Mouse (Mus musculus): Measurements from ENCODE around the gene Hivep2. TPM values are rescaled to one million over a fixed set of nuclear protein-coding genes. Genes with fewer than 3 reads are reported as not detected.

Hivep2 gene
- total RNA-seq, 2 experiments from 2014 or later = 208 to 218 TPM

DNA sequence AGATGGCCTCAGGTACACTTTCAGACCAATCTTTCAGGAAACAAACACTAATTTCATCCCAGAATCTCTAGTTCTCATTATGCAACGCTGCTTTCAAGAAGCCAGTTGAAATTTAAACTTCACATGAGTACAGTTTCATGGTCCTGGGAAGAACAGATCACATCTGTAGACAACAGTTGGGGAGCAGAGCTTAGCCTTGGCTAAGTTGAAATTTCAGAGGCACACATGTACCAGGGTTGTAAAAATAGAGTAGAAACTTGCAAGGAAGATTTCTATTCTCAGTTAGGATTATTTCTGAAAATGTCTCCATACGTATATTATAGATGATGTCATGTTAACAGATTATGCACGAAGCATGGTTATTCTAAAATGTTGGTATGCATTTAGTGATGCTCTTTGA is 172.8 kb downstream of the Hivep2 start:
- DNase-seq (ENCODE audit: low spot score in 2 of 2) = no peak

DNA sequence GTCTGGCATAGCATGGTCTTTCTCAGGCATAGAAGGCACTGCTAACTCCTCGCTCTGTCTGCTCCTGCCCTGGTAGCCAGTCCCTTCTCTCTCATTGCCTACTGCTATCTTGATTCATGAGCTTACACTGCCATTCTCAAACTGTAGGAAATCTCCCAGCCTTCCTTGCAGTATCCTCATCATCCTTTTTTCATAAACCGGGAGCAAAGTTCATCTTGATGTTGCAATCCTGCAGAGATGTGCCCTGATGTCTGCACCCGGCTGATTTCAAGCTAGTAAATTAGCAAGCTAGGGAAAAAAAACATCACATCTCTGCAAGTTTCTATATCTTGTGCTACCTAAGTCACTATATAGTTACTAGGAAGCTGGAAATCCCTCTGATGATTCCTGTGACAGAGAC is 179.0 kb downstream of the Hivep2 start:
- DNase-seq (ENCODE audit: low spot score in 2 of 2) = no peak

DNA sequence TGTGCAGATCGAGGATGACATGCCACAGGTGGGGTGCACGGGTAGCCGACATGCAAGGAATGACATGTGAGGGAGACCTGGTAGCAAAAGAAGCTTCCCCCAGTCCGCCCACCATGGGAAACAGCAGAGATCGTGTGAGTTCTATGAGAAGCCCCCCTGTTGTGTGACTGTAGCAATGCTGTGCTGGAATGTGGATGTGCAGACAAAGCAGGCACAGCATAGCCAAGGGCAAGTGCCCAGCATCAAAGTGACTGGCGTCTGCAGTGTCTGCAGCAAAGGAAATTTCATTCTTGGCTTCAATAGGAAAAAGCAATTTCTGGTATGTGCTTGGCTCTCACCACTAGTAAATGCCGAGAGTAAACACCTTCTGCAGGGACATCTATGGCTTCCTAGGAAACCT is 199.0 kb downstream of the Hivep2 start:
- DNase-seq (ENCODE audit: low spot score in 2 of 2) = no peak

DNA sequence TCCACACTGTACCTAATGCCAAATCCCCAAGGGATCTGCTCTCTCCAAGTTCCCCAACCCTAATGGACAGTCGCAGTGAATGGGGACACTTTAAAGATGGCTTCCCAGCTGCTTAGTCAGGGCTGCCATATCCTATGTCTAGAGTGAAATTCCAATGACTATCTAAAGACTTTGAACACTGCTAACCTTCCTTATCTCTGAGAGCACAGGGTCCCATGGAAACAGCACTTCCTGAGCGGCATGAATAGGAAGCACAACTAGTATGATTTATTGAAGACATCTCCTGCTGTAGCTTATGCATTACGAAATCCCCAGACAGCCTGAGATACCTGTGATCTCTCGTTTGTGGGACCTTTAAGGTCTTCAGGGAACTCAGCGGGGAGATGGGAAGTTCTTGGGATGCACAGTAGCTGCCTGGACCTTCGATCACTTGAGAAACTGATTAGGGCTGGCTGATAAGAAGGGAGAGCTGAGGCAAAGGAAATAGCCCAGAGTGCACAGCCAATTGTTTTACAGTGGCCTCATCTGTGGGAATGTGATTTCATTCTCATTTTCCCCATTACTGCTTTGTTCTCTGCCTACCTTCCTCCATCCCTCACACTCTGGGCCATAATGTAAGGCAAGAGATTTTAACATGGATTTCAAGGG is 202.4 kb downstream of the Hivep2 start:
- DNase-seq (ENCODE audit: low spot score in 2 of 2) = no peak

DNA sequence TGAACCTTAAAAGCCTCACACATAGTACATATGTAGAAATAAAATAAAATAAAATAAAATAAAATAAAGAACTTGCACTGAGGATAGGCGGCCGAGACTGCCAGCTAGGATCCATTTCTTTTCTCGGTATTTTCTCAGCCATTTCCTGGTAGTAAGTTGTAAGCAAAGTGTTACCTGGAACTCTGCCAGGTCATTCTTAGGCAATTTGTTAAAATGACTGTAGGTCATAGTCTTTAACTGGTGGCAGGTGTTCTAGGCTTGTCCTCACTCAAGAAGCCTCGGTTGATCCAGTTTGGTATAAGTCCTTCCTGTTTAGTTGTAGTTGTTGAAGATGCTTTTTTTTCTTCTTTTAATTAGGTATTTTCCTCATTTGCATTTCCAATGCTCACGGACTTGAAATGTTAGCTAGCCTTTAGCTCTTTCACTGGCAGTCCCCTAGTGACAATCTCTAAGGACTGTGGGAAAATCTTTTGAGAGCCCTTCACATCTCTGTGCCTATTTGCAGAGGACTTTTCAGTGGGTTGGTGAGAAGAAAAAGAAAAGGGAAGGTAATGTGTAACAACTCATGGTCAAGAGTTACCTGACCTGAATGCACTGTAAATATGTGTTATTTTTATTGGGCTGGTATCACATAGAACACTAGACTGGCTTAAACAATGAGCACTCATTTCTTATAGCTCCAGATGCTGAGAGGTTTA is 203.1 kb downstream of the Hivep2 start:
- DNase-seq (ENCODE audit: low spot score in 2 of 2) = no peak

DNA sequence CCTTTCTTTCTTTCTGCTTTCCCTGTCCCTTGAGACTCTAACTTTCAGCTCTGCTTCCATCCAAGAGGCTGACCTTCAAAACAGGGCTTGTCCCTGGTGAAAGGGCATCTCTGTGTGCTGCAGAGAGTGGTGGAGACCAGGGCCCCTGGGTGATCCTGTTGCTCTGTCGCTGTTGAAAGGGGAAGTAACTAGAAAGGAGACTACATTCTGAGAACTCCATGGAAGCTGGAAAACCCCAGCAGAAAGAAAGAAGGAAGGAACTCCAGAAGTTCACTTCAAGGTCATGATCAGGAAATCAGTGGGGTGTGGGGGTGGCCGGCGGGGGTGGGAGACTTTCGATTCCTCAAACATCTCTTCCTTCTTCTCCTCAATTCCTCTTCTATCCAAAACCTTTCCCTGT is 208.2 kb downstream of the Hivep2 start:
- DNase-seq (ENCODE audit: low spot score in 2 of 2) = no peak

DNA sequence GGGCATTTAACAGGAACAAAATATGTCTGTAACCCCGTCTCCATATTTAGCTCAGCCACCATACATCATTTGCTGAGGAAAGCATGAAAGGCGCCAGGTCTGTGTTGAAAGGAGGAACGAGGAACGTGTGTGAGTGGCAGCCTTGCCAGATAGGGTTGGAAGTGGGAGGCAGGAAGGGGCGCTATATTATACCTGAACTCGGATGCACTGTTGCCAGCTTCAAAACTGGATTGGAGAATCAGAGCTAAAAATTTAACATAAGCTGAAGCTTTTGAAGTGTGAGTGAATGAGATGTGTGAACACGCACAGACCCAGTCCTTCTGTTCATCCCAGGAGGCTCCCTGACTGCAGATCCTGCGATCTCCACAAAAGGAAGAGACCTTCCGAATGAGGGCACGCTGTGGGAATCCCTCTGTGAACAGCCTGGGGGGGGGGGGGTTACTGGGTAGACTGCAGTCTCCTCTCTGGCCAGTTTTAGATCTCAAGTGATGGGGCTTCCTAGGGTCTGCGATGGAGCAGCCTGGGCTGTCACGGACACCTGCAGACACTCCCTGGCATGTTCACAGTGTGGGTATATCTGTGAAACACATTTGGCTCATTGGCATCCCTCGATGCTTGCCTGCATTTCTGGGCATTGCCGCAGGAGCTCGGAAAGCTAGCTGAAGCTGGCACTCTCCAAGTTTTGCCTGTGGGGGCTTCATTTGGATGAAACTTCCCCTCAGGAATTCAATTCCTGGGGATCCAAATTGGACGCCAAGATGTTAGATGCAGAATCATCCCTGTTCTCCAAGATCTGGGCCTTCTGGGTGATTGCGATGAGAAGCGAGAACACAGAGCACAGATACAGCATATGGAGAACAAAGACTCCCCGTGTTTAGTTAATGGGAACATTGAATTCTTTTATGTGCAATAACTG is 213.8 kb downstream of the Hivep2 start:
- DNase-seq (ENCODE audit: low spot score in 2 of 2) = peak; percentile 52 to 60

DNA sequence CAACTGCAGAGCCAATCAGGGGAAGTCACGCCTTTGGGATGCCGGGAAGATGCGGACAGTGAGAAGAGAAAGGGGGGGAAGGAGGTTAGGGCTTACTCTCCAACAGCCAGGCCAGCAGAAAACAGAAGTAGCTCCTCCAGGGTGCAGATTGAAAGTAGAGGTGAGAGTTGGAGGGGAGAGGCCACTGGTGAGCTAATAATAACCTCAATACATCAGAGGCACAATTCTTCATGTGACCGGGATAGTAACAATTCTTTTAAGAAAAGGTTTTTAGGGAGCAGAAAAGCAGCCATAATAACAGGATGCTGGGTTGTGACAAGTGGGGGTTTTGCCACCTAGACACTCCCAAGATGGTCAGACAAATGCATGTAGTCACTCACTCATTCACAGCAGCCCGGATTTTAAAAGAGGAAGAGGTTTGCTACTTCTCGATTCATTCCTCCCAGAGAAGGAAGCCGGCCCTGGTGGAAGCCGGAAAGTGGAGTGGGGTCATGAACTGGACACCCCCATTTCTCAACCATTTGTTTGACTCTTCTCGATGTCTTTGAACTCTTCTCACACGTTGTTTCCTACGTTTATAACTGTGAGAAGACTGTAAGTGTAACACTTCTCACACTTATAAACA is 220.6 kb downstream of the Hivep2 start:
- DNase-seq (ENCODE audit: low spot score in 2 of 2) = no peak

DNA sequence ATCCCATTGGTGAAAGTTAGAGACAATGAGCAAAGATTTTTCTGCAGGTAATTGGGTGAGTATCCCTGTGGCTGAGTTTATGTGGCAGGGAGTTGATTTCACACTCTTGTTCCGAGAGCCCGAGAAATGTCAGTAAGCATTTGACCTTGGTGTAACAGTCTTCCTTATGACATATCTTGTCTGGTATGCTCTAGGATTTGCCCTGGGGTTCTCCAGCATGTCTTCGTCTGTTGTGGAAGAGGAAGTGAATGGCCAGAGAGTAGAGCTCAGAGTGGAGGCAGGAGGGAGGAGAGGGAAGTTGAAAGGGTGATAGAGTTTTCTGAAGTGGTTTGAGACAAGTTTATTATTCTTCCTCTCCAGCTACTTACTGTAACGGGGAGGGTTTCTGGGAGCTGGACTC is 223.2 kb downstream of the Hivep2 start:
- DNase-seq (ENCODE audit: low spot score in 2 of 2) = no peak

DNA sequence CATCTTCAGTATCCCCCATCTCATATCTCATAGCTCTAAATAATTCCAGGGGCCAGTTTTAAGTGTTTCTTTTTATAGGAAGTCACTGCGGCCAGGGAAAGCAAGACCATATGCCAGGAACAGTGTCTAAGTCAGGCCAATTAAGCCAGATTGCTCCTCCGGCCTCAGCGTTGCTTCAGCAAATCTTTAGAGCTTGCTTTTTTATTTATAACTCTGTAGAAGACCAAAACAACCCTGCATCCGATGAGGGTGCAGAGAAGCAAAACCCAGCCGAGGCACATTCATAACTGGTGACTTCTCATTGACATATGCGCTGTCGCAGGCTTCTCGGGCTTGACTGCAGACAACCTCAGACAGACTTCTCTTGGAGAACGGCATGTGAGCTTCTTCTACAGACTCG is 225.3 kb downstream of the Hivep2 start:
- DNase-seq (ENCODE audit: low spot score in 2 of 2) = no peak

DNA sequence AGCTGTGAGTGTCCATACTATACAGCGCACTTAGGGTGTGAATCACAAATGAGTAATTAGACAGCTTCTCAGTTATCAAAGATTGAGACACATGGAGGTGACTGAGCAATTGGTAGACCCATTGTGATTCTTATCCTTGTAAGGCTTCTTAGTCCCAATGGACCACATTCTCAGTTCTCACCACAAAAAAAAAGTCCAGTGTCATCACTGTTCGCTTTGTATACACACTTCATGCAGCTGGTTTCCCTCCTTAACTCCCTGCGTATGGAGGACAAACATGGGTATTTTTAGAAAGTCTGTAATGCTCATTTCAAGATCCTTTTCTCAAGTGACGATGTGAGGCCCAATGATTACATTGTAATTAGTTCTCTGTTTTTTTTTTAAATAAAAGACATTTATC is 226.3 kb downstream of the Hivep2 start:
- DNase-seq (ENCODE audit: low spot score in 2 of 2) = no peak

DNA sequence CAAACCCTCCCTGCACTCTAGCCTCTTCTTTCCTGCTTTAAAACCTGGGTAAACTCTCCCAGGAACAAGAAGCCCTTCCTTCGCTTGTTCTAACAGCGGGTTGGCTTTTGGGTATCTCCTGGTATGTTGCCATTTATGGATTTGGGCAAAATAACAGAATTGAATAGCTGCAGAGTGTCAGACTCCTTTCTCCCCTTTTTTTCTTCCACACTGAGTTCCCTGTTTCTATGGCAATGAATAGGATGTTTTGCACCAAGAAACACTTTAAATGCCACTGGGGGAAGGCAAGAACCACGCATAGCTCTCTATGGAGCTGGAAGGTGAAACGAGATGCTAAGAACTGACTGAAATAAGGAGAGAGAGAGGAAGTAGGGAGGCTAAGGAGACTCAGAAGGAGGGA is 227.8 kb downstream of the Hivep2 start:
- DNase-seq (ENCODE audit: low spot score in 2 of 2) = no peak

DNA sequence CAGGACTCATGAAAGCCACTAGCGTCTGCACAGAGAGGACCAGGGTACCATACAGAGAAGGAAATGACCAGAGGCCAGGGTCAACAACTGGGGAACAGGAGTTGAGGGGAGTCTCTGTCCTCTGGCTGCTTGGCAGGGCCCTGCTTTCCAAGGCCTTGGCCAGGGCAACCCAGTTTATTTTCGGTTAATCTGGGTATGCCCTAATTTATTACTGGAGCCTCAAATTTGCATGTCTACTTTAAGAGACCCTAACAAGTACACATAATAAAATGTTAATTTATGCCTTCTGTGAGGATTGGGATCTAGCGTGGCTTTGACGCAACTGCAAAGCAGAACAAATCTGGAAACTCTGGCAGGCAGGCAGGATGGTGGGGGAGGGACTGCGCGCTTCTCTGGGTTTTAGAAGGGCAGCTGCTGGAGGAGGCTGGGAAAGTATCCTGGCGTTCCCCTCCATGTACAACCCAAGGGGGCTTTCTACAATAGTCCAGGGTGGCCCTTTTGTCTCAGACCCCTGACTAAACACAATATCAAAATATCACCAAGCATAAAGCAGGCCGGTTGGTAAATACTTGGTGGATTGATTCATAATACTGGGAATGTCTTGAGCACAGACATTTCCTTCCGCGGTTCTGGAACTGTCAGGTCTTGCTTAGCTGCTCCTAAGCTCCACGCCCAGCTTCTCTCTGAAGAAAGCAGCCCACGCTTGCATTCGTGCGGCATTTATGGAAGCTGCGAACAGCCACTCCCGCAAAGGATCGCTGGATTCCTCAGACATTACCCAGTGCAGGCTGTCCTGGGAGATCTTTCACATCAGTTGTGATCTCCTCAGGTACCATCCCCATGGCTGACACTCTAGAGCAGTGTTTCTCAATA is 230.1 kb downstream of the Hivep2 start:
- DNase-seq (ENCODE audit: low spot score in 2 of 2) = peak; percentile 67 to 80

DNA sequence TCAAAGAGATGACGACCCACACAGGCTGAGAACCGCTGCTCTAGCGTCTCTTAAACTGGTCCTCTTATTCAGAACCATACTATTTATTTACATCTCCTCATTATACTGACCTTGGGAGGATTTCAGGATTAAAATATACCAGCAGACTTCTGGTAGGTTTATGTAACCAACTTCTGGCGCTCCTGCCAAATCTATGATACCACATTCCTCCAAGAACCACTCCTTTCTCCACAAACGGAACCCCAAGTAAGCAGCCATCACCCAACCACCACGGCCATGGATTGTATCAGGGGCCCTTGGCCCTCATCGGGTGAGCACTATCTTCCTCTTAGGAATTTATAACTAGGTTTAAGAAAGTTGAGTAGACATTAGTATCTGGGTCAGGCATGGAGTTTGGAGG is 230.9 kb downstream of the Hivep2 start:
- DNase-seq (ENCODE audit: low spot score in 2 of 2) = peak in 1 of 2 experiments; percentile 59

DNA sequence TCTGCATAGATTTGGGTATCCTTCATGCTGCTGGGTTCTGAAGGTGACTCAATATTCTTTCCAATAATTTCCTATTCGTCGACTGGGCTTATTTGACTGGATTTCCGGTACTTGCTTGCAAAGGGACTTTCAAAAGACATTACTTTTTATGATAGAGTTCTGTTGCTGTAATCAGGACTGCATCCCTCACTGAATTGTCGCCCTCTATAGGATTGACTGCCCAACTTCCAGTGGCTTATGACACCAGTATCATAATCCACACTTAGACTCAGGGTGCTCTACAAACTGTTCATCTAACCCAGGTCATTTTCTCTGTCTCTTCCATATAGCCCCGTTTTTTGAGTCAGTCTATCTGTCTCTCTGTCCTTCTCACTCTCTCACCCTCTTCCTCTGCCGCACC is 231.4 kb downstream of the Hivep2 start:
- DNase-seq (ENCODE audit: low spot score in 2 of 2) = no peak

DNA sequence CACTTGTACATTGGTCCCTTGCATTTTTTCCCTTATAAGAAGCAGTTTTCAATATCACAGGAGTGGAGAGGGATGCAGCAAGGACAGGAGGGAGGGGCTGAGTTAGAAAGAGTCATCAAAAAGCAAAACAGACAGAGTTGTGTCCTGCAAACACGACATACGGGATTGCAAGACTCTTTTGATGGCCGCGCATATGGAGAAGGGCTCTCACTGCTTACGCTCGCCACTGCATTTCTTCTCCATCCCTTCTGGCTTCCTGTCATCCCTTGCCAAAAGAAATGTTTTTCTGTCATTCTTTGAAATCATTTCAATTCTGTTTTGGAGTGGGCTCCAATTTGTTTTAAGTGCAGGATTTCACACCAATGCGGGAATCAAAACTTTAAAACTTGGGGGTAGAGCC is 233.5 kb downstream of the Hivep2 start:
- DNase-seq (ENCODE audit: low spot score in 2 of 2) = no peak

DNA sequence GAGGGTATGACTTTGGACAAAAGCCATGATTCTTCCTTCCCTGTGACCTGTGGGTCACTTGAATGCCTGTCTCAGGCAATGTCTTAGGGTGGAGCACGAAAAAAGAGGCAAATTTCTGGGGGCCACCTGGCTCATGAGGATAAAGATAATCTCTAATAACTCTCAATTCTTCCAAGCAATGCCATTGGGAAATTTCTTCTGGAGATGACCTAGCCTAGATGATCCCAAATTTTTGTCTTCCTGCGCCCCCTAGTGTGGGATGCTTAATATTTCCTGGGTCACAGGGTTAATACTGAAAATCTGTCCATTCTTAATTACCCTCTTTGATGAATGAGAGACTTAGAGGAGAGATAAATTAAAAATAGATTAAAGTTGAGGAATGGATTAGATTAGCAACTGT is 234.4 kb downstream of the Hivep2 start:
- no peak for DNase-seq (ENCODE audit: low spot score in 2 of 2)
